In the genomic region with DNA sequence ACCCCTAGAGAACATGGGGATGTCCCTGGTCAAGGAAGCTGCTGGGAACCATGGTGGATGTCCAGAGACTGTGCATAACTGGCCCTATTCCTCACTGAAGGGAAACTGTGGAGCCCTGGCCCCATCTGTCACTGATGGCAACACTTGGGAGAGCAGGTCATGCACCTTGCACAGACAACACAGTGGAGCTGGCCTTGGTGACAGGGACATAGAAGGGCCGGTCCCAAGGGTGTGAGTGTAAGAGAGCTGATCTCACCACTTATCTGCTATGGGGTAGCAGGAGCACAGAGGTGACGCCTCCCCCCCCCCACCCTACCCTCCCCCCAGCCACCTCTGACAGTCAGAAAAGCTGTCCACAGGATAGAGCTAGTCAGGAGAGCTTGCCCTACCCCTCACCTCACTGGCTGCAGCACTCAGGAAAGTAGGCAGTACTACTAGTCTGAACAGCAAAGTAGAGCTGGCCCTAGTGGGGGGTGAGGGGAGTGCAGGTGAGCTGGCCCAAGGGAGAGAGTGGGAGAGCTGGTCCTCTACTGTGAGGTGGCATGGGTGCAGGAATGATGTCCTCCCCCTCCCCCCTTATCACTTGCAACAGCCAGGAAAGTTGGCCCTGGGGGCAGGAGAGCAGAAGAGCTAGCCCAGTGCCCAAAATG, we compare ENCODE assay signal across 15 mouse cellular contexts. TPM values are rescaled to one million over a fixed set of nuclear protein-coding genes. Genes with fewer than 3 reads are reported as not detected.
DNase-seq lines count a peak whose midpoint lies in the region; ATAC-seq and TF ChIP-seq lines count a peak whose summit lies in the region.
"Had no signal": no experiment of that assay in that cellular context is flagged by ENCODE, and none has a peak within 500 bp of the region (broad histone marks: within the 10 kb centered on the region; RNA-seq: fewer than 3 reads in every experiment).

No protein-coding gene starts in this region.

- DNase-seq in forebrain, postnatal 0 days, result no peak
- no peak for DNase-seq in limb, embryonic 10.5 days (ENCODE audit: low spot score)
- DNase-seq in hindbrain, embryonic 14.5 days (ENCODE audit: low spot score), result no peak
- DNase-seq in heart, postnatal 10 days, result no peak
- DNase-seq: cerebellum, adult 2 months; heart, postnatal 14 days; liver, postnatal 0 days; right cerebral cortex, adult 18-20 months had no signal

- no peaks in the 10 kb centered on the region for H3K27me3 ChIP-seq in forebrain, embryonic 13.5 days
- no peaks in the 10 kb centered on the region for H3K27me3 ChIP-seq in forebrain, postnatal 0 days (ENCODE audit: insufficient read depth, low read length)
- no peaks in the 10 kb centered on the region for H3K27me3 ChIP-seq in limb, embryonic 12.5 days
- H3K27me3 ChIP-seq in limb, embryonic 10.5 days (ENCODE audit: low read depth, poor library complexity, severe bottlenecking), result no peaks in the 10 kb centered on the region
- no peaks in the 10 kb centered on the region for H3K27me3 ChIP-seq in E14TG2a.4 (ENCODE audit: insufficient read depth, low read length)
- no peaks in the 10 kb centered on the region for H3K27me3 ChIP-seq in hindbrain, embryonic 14.5 days (ENCODE audit: control insufficient read depth, insufficient read depth, low read length)
- H3K27me3 ChIP-seq: megakaryocyte, embryonic 14.5 days had no signal

- H3K27ac ChIP-seq in forebrain, embryonic 13.5 days, result no peak overlapping the region
- H3K27ac ChIP-seq in forebrain, postnatal 0 days (ENCODE audit: low read depth, low read length), result no peak overlapping the region
- H3K27ac ChIP-seq in limb, embryonic 12.5 days, result no peak overlapping the region
- H3K27ac ChIP-seq in limb, embryonic 10.5 days, result no peak overlapping the region
- H3K27ac ChIP-seq in hindbrain, embryonic 14.5 days, result no peak overlapping the region

- TF ChIP-seq CTCF in forebrain, postnatal 0 days (IDR thresholded peaks at IDR 0.05; ENCODE audit: low read depth), result no peak
- TF ChIP-seq CTCF in E14TG2a.4 (conservative IDR thresholded peaks at IDR 0.05; ENCODE audit: low read length), result peak; percentile 21

- peak; percentile 36; the same call in 1 of the 2 replicates for ATAC-seq in forebrain, embryonic 13.5 days
- ATAC-seq in forebrain, postnatal 0 days, result no peak
- peak; percentile 59; the same call in 1 of the 2 replicates for ATAC-seq in limb, embryonic 12.5 days (ENCODE audit: insufficient number of reproducible peaks, insufficient read depth, low FRiP score, low TSS enrichment, low read depth)
- ATAC-seq in hindbrain, embryonic 14.5 days (ENCODE audit: low FRiP score), result peak; percentile 34; the same call in 1 of the 2 replicates
- ATAC-seq in erythroblast, adult 5-6 weeks (replicated peaks; ENCODE audit: low FRiP score, poor library complexity, severe bottlenecking), result no peak
- ATAC-seq: intestine, postnatal 0 days; liver, postnatal 0 days had no signal

- H3K4me3 ChIP-seq in forebrain, embryonic 13.5 days, result no peak overlapping the region
- H3K4me3 ChIP-seq in forebrain, postnatal 0 days (ENCODE audit: low read depth, low read length), result no peak overlapping the region
- no peak overlapping the region for H3K4me3 ChIP-seq in limb, embryonic 12.5 days (replicated peaks)
- H3K4me3 ChIP-seq in limb, embryonic 10.5 days, result no peak overlapping the region
- no peak overlapping the region for H3K4me3 ChIP-seq in E14TG2a.4 (replicated peaks; ENCODE audit: low read length)
- H3K4me3 ChIP-seq in hindbrain, embryonic 14.5 days (replicated peaks; ENCODE audit: low read length), result no peak overlapping the region
- H3K4me3 ChIP-seq: megakaryocyte, embryonic 14.5 days had no signal

- intact Hi-C loops in heart, postnatal 10 days (cut with DNase I), result no loop called here

- H3K4me2 ChIP-seq in forebrain, embryonic 13.5 days, result no peak overlapping the region
- no peak overlapping the region for H3K4me2 ChIP-seq in forebrain, postnatal 0 days (ENCODE audit: low read depth)
- no peak overlapping the region for H3K4me2 ChIP-seq in limb, embryonic 12.5 days
- no peak overlapping the region for H3K4me2 ChIP-seq in hindbrain, embryonic 14.5 days (replicated peaks)

- 86% methylated on average over 2 of the region's 2 CpGs for WGBS in forebrain, embryonic 13.5 days
- WGBS in forebrain, postnatal 0 days, result 78% methylated on average over 2 of the region's 2 CpGs
- 100% methylated on average over 2 of the region's 2 CpGs for WGBS in limb, embryonic 12.5 days
- WGBS in limb, embryonic 10.5 days, result 83% methylated on average over 2 of the region's 2 CpGs
- 83% methylated on average over 2 of the region's 2 CpGs for WGBS in hindbrain, embryonic 14.5 days

- no peak overlapping the region for H3K9ac ChIP-seq in forebrain, embryonic 13.5 days
- H3K9ac ChIP-seq in forebrain, postnatal 0 days, result no peak overlapping the region
- no peak overlapping the region for H3K9ac ChIP-seq in limb, embryonic 12.5 days (replicated peaks)
- H3K9ac ChIP-seq in hindbrain, embryonic 14.5 days, result no peak overlapping the region
- H3K9ac ChIP-seq: liver, postnatal 0 days had no signal

- H3K36me3 ChIP-seq in forebrain, embryonic 13.5 days (ENCODE audit: poor library complexity, severe bottlenecking), result no peaks in the 10 kb centered on the region
- no peaks in the 10 kb centered on the region for H3K36me3 ChIP-seq in forebrain, postnatal 0 days (ENCODE audit: insufficient read depth)
- H3K36me3 ChIP-seq in limb, embryonic 12.5 days, result no peaks in the 10 kb centered on the region
- no peaks in the 10 kb centered on the region for H3K36me3 ChIP-seq in limb, embryonic 10.5 days
- no peaks in the 10 kb centered on the region for H3K36me3 ChIP-seq in E14TG2a.4 (ENCODE audit: insufficient read depth, low read length)
- H3K36me3 ChIP-seq in hindbrain, embryonic 14.5 days (replicated peaks; ENCODE audit: control insufficient read depth, insufficient read depth), result no peaks in the 10 kb centered on the region
- H3K36me3 ChIP-seq: G1E had no signal

- H3K4me1 ChIP-seq in forebrain, embryonic 13.5 days, result no peaks in the 10 kb centered on the region
- no peaks in the 10 kb centered on the region for H3K4me1 ChIP-seq in forebrain, postnatal 0 days (ENCODE audit: insufficient read depth)
- no peaks in the 10 kb centered on the region for H3K4me1 ChIP-seq in limb, embryonic 12.5 days (replicated peaks)
- no peaks in the 10 kb centered on the region for H3K4me1 ChIP-seq in limb, embryonic 10.5 days
- H3K4me1 ChIP-seq in E14TG2a.4 (replicated peaks; ENCODE audit: low read depth, low read length), result no peaks in the 10 kb centered on the region
- H3K4me1 ChIP-seq in hindbrain, embryonic 14.5 days (replicated peaks; ENCODE audit: control insufficient read depth, insufficient read depth, low read length), result no peaks in the 10 kb centered on the region
- H3K4me1 ChIP-seq: megakaryocyte, embryonic 14.5 days had no signal

- H3K9me3 ChIP-seq in forebrain, embryonic 13.5 days (replicated peaks), result no peaks in the 10 kb centered on the region; the same call in 1 of the 2 replicates
- H3K9me3 ChIP-seq in forebrain, postnatal 0 days (ENCODE audit: low read length), result no peaks in the 10 kb centered on the region
- no peaks in the 10 kb centered on the region for H3K9me3 ChIP-seq in limb, embryonic 12.5 days
- no peaks in the 10 kb centered on the region for H3K9me3 ChIP-seq in limb, embryonic 10.5 days (replicated peaks)
- no peaks in the 10 kb centered on the region for H3K9me3 ChIP-seq in E14TG2a.4 (ENCODE audit: low read length)
- no peaks in the 10 kb centered on the region for H3K9me3 ChIP-seq in hindbrain, embryonic 14.5 days (ENCODE audit: control insufficient read depth, low read length)

RNA-seq across cellular contexts. Expression of gene Ryr3, which starts 17.7 kb away (rescaled TPM):
- 1.1 and 1.3 TPM in 2 replicates for polyA plus RNA-seq in forebrain, embryonic 13.5 days (2015; fragmentation: Nextera tagmentation; extraction: Ambion mirVana)
- total RNA-seq in forebrain, postnatal 0 days (2014; rRNA removed), result 14.1 and 16.1 TPM in 2 replicates
- 1.9 and 4.2 TPM in 2 replicates for polyA plus RNA-seq in forebrain, postnatal 0 days (2015; fragmentation: Nextera tagmentation; extraction: Ambion mirVana)
- polyA plus RNA-seq in limb, embryonic 12.5 days (2016; fragmentation: Nextera tagmentation; extraction: Ambion mirVana), result 0.10 and 0.41 TPM in 2 replicates
- 0.20 and 0.24 TPM in 2 replicates for polyA plus RNA-seq in limb, embryonic 10.5 days (2016; fragmentation: Nextera tagmentation; extraction: Ambion mirVana)
- polyA plus RNA-seq in hindbrain, embryonic 14.5 days (2014; fragmentation: Nextera tagmentation; extraction: Ambion mirVana), result 5.6 and 6.6 TPM in 2 replicates
- 1 to 10 TPM; 2.1 to 3.5 TPM for total RNA-seq in heart, postnatal 10 days (2021)
- not detected in 2 replicates for total RNA-seq in erythroblast, adult 5-6 weeks (2015; ENCODE audit: low replicate concordance)
- total RNA-seq in erythroblast, adult 5-6 weeks (2017; ENCODE audit: low replicate concordance), result not detected in 2 replicates
- polyA plus RNA-seq: G1E; liver, postnatal 0 days had no signal

Comparison
In these comparisons a context has a peak if more than half of its experiments do, and no peak if none do; other contexts are left out.
1. ATAC-seq: peak in forebrain, embryonic 13.5 days (single experiment), limb, embryonic 12.5 days (single experiment) and hindbrain, embryonic 14.5 days (single experiment); none in forebrain, postnatal 0 days (single experiment) and erythroblast, adult 5-6 weeks (single experiment).